Mouse (Mus musculus): ENCODE measurements around the gene Ndrg3. TPM values are rescaled to one million over a fixed set of nuclear protein-coding genes. Genes with fewer than 3 reads are reported as not detected.

Gene Ndrg3
- polyA plus RNA-seq, 1 experiment: 29.1 TPM

GRCm38 (mm10) chr2:156976711-156977110, 15.1 kb downstream of the Ndrg3 start:
- TF ChIP-seq FOSL1 (IDR thresholded peaks at IDR 0.05; ENCODE audit: insufficient read depth, low read length, poor library complexity, severe bottlenecking) (no peak), MYOG (IDR thresholded peaks at IDR 0.05; ENCODE audit: control insufficient read depth, extremely low read depth, insufficient read length) (no peak), MYOD1 (IDR thresholded peaks at IDR 0.05; ENCODE audit: control insufficient read depth, insufficient read length, low read depth) (no peak), CEBPB (IDR thresholded peaks at IDR 0.05; ENCODE audit: low read depth) (no peak), MAX (IDR thresholded peaks at IDR 0.05) (no peak), USF1 (IDR thresholded peaks at IDR 0.05; ENCODE audit: low read depth) (no peak), CTCF (IDR thresholded peaks at IDR 0.05; ENCODE audit: control insufficient read depth, insufficient read depth, insufficient read length) (no peak)
- no peaks in the 10 kb centered on the region for H3K36me3 ChIP-seq (ENCODE audit: control insufficient read depth, insufficient read depth)
- H3K4me3 ChIP-seq (ENCODE audit: insufficient read depth, poor library complexity, severe bottlenecking): no peak overlapping the region
- H3ac ChIP-seq (ENCODE audit: control insufficient read depth, insufficient read length, low read depth): no peak overlapping the region
- H3K79me2 ChIP-seq (ENCODE audit: control insufficient read depth, insufficient read depth): no peaks in the 10 kb centered on the region
- H3K27me3 ChIP-seq (ENCODE audit: control insufficient read depth, insufficient read depth, insufficient read length): no peaks in the 10 kb centered on the region
- H3K79me3 ChIP-seq (ENCODE audit: low read depth): no peaks in the 10 kb centered on the region

GRCm38 (mm10) chr2:156974967-156975366, 16.9 kb downstream of the Ndrg3 start:
- no peak overlapping the region for H3ac ChIP-seq (ENCODE audit: control insufficient read depth, insufficient read length, low read depth)
- H3K79me2 ChIP-seq (ENCODE audit: control insufficient read depth, insufficient read depth): no peaks in the 10 kb centered on the region
- H3K79me3 ChIP-seq (ENCODE audit: low read depth): no peaks in the 10 kb centered on the region
- no peak overlapping the region for H3K4me3 ChIP-seq (ENCODE audit: insufficient read depth, poor library complexity, severe bottlenecking)
- no peak for TF ChIP-seq FOSL1 (IDR thresholded peaks at IDR 0.05; ENCODE audit: insufficient read depth, low read length, poor library complexity, severe bottlenecking)
- no peak for TF ChIP-seq USF1 (IDR thresholded peaks at IDR 0.05; ENCODE audit: low read depth)
- TF ChIP-seq MYOG (IDR thresholded peaks at IDR 0.05; ENCODE audit: control insufficient read depth, extremely low read depth, insufficient read length): no peak
- TF ChIP-seq CTCF (IDR thresholded peaks at IDR 0.05; ENCODE audit: control insufficient read depth, insufficient read depth, insufficient read length): no peak
- no peak for TF ChIP-seq MYOD1 (IDR thresholded peaks at IDR 0.05; ENCODE audit: control insufficient read depth, insufficient read length, low read depth)
- no peak for TF ChIP-seq MAX (IDR thresholded peaks at IDR 0.05)
- no peak for TF ChIP-seq CEBPB (IDR thresholded peaks at IDR 0.05; ENCODE audit: low read depth)
- H3K27me3 ChIP-seq (ENCODE audit: control insufficient read depth, insufficient read depth, insufficient read length): no peaks in the 10 kb centered on the region
- no peaks in the 10 kb centered on the region for H3K36me3 ChIP-seq (ENCODE audit: control insufficient read depth, insufficient read depth)

- Histone ChIP-seq H3K79me3 (ENCODE audit: low read depth) (no peaks in the 10 kb centered on the region), H3K27me3 (ENCODE audit: control insufficient read depth, insufficient read depth, insufficient read length) (no peaks in the 10 kb centered on the region), H3K4me3 (ENCODE audit: insufficient read depth, poor library complexity, severe bottlenecking) (no peak overlapping the region), H3K36me3 (ENCODE audit: control insufficient read depth, insufficient read depth) (no peaks in the 10 kb centered on the region), H3K79me2 (ENCODE audit: control insufficient read depth, insufficient read depth) (no peaks in the 10 kb centered on the region), H3ac (ENCODE audit: control insufficient read depth, insufficient read length, low read depth) (no peak overlapping the region)
- TF ChIP-seq MAX (IDR thresholded peaks at IDR 0.05) (no peak), USF1 (IDR thresholded peaks at IDR 0.05; ENCODE audit: low read depth) (no peak), CEBPB (IDR thresholded peaks at IDR 0.05; ENCODE audit: low read depth) (no peak)
These were observed 18.3 kb downstream of the Ndrg3 start for GRCm38 (mm10) chr2:156973316-156974100.

GRCm38 (mm10) chr2:156970253-156970652, 21.6 kb downstream of the Ndrg3 start:
- Histone ChIP-seq H3ac (ENCODE audit: control insufficient read depth, insufficient read length, low read depth) (no peak overlapping the region), H3K27me3 (ENCODE audit: control insufficient read depth, insufficient read depth, insufficient read length) (no peaks in the 10 kb centered on the region), H3K4me3 (ENCODE audit: insufficient read depth, poor library complexity, severe bottlenecking) (no peak overlapping the region), H3K79me3 (ENCODE audit: low read depth) (no peaks in the 10 kb centered on the region), H3K36me3 (ENCODE audit: control insufficient read depth, insufficient read depth) (no peaks in the 10 kb centered on the region), H3K79me2 (ENCODE audit: control insufficient read depth, insufficient read depth) (no peaks in the 10 kb centered on the region)
- TF ChIP-seq USF1 (IDR thresholded peaks at IDR 0.05; ENCODE audit: low read depth) (no peak), CTCF (IDR thresholded peaks at IDR 0.05; ENCODE audit: control insufficient read depth, insufficient read depth, insufficient read length) (no peak), MYOG (IDR thresholded peaks at IDR 0.05; ENCODE audit: control insufficient read depth, extremely low read depth, insufficient read length) (no peak), MAX (IDR thresholded peaks at IDR 0.05) (no peak), MYOD1 (IDR thresholded peaks at IDR 0.05; ENCODE audit: control insufficient read depth, insufficient read length, low read depth) (no peak), CEBPB (IDR thresholded peaks at IDR 0.05; ENCODE audit: low read depth) (no peak), FOSL1 (IDR thresholded peaks at IDR 0.05; ENCODE audit: insufficient read depth, low read length, poor library complexity, severe bottlenecking) (no peak)

- Histone ChIP-seq H3K36me3 (ENCODE audit: control insufficient read depth, insufficient read depth) (no peaks in the 10 kb centered on the region), H3K27me3 (ENCODE audit: control insufficient read depth, insufficient read depth, insufficient read length) (no peaks in the 10 kb centered on the region), H3K79me2 (ENCODE audit: control insufficient read depth, insufficient read depth) (no peaks in the 10 kb centered on the region), H3K4me3 (ENCODE audit: insufficient read depth, poor library complexity, severe bottlenecking) (no peak overlapping the region), H3K79me3 (ENCODE audit: low read depth) (no peaks in the 10 kb centered on the region), H3ac (ENCODE audit: control insufficient read depth, insufficient read length, low read depth) (no peak overlapping the region)
- TF ChIP-seq MYOG (IDR thresholded peaks at IDR 0.05; ENCODE audit: control insufficient read depth, extremely low read depth, insufficient read length) (no peak), CEBPB (IDR thresholded peaks at IDR 0.05; ENCODE audit: low read depth) (no peak), USF1 (IDR thresholded peaks at IDR 0.05; ENCODE audit: low read depth) (no peak), MYOD1 (IDR thresholded peaks at IDR 0.05; ENCODE audit: control insufficient read depth, insufficient read length, low read depth) (no peak), FOSL1 (IDR thresholded peaks at IDR 0.05; ENCODE audit: insufficient read depth, low read length, poor library complexity, severe bottlenecking) (no peak)
These were observed 23.4 kb downstream of the Ndrg3 start for GRCm38 (mm10) chr2:156968501-156968900.

GRCm38 (mm10) chr2:156967388-156967787, 24.5 kb downstream of the Ndrg3 start:
- no peaks in the 10 kb centered on the region for H3K79me3 ChIP-seq (ENCODE audit: low read depth)
- no peaks in the 10 kb centered on the region for H3K36me3 ChIP-seq (ENCODE audit: control insufficient read depth, insufficient read depth)
- H3K79me2 ChIP-seq (ENCODE audit: control insufficient read depth, insufficient read depth): no peaks in the 10 kb centered on the region
- no peak overlapping the region for H3K4me3 ChIP-seq (ENCODE audit: insufficient read depth, poor library complexity, severe bottlenecking)
- H3ac ChIP-seq (ENCODE audit: control insufficient read depth, insufficient read length, low read depth): no peak overlapping the region
- no peaks in the 10 kb centered on the region for H3K27me3 ChIP-seq (ENCODE audit: control insufficient read depth, insufficient read depth, insufficient read length)
- TF ChIP-seq CTCF (IDR thresholded peaks at IDR 0.05; ENCODE audit: control insufficient read depth, insufficient read depth, insufficient read length) (no peak), MYOD1 (IDR thresholded peaks at IDR 0.05; ENCODE audit: control insufficient read depth, insufficient read length, low read depth) (no peak), USF1 (IDR thresholded peaks at IDR 0.05; ENCODE audit: low read depth) (no peak), MYOG (IDR thresholded peaks at IDR 0.05; ENCODE audit: control insufficient read depth, extremely low read depth, insufficient read length) (no peak), CEBPB (IDR thresholded peaks at IDR 0.05; ENCODE audit: low read depth) (no peak), MAX (IDR thresholded peaks at IDR 0.05) (no peak), FOSL1 (IDR thresholded peaks at IDR 0.05; ENCODE audit: insufficient read depth, low read length, poor library complexity, severe bottlenecking) (no peak)
